Mouse (Mus musculus) naive thymus-derived CD4-positive, alpha-beta T cell, adult 5 months (primary cell): ENCODE data around the gene Adam8. TPM values are rescaled to one million over a fixed set of nuclear protein-coding genes. Genes with fewer than 3 reads are reported as not detected.

Experiments
- polyA plus RNA-seq: library from polyadenylated mRNA; unstranded; fragments of 100-300 nt; shearing (Covaris generic); gene quantifications from one replicate; pipeline ENCODE4 v1.2.1, GENCODE M21; 2017

Adam8 gene
- polyA plus RNA-seq, result 0.21 TPM

GRCm38 (mm10) chr7:139992406-139992805 is at the start of gene Adam8:
TSS of gene Adam8 (minus strand) at chr7:139992562.

GRCm38 (mm10) chr7:140036281-140037170 is 44.2 kb upstream of the Adam8 start, which contains the start of the genes Zfp511 and Tubgcp2:
TSS of gene Zfp511 (plus strand) at chr7:140036391.
TSS of gene Tubgcp2 (minus strand) at chr7:140036669.

GRCm38 (mm10) chr7:139978278-139978892 is 14.0 kb downstream of the Adam8 start, which contains the start of gene 6430531B16Rik:
TSS of gene 6430531B16Rik (minus strand) at chr7:139978755.

GRCm38 (mm10) chr7:139943674-139944281 is 48.6 kb downstream of the Adam8 start, which contains the start of gene Utf1:
TSS of gene Utf1 (plus strand) at chr7:139943789.

Other genes starting within 250 kb of the Adam8 start
- not detected for gene Adgra1, start 158.4 kb downstream of the Adam8 start, polyA plus RNA-seq
- gene Kndc1, start 97.9 kb downstream of the Adam8 start, polyA plus RNA-seq, result not detected
- 0.37 TPM for gene Utf1, start 48.8 kb downstream of the Adam8 start, polyA plus RNA-seq
- not detected for gene 6430531B16Rik, start 13.8 kb downstream of the Adam8 start, polyA plus RNA-seq
- gene Zfp511, start 43.8 kb upstream of the Adam8 start, polyA plus RNA-seq, result 42.6 TPM
- gene Tubgcp2, start 44.1 kb upstream of the Adam8 start, polyA plus RNA-seq, result 29.9 TPM
- gene Msx3, start 56.5 kb upstream of the Adam8 start, polyA plus RNA-seq, result not detected
- gene Caly, start 90.0 kb upstream of the Adam8 start, polyA plus RNA-seq, result not detected
- not detected for gene Prap1, start 100.8 kb upstream of the Adam8 start, polyA plus RNA-seq
- gene Fuom, start 109.9 kb upstream of the Adam8 start, polyA plus RNA-seq, result 2.6 TPM
- 6.3 TPM for gene Paox, start 123.2 kb upstream of the Adam8 start, polyA plus RNA-seq
- gene Echs1, start 123.9 kb upstream of the Adam8 start, polyA plus RNA-seq, result 32.1 TPM
- gene Mtg1, start 145.0 kb upstream of the Adam8 start, polyA plus RNA-seq, result 20.7 TPM
- gene Sprn, start 162.3 kb upstream of the Adam8 start, polyA plus RNA-seq, result not detected
- gene Olfr522, start 172.2 kb upstream of the Adam8 start, polyA plus RNA-seq, result not detected
- not detected for gene Olfr523, start 180.7 kb upstream of the Adam8 start, polyA plus RNA-seq
- not detected for gene Olfr524, start 213.4 kb upstream of the Adam8 start, polyA plus RNA-seq
- not detected for gene Cd163l1, start 225.7 kb upstream of the Adam8 start, polyA plus RNA-seq